Mouse (Mus musculus) NIH3T3 (cell line): ENCODE measurements around the gene Vmp1.

Experiments
- DNase-seq: peaks from one replicate; pipeline ENCODE4 v3.0.0-alpha.2; 2012; ENCODE audit warnings: low read depth

Vmp1 gene

GRCm38 (mm10) chr11:86599378-86600208 is 84.0 kb downstream of the Vmp1 start:
- no peak for DNase-seq

GRCm38 (mm10) chr11:86598572-86598971 is 85.1 kb downstream of the Vmp1 start:
- DNase-seq: peak; percentile 42

- DNase-seq: no peak
Measured at GRCm38 (mm10) chr11:86598154-86598553, 85.5 kb downstream of the Vmp1 start.

- no peak for DNase-seq
Measured at GRCm38 (mm10) chr11:86596976-86597375, 86.7 kb downstream of the Vmp1 start.

- DNase-seq: peak; percentile 52
Measured at GRCm38 (mm10) chr11:86596187-86596960, 87.3 kb downstream of the Vmp1 start.

GRCm38 (mm10) chr11:86595366-86595765 is 88.3 kb downstream of the Vmp1 start:
- no peak for DNase-seq

GRCm38 (mm10) chr11:86594188-86594876 is 89.3 kb downstream of the Vmp1 start:
- no peak for DNase-seq

GRCm38 (mm10) chr11:86593443-86593842 is 90.2 kb downstream of the Vmp1 start:
- DNase-seq: no peak

- DNase-seq: peak; percentile 77
Measured at GRCm38 (mm10) chr11:86592993-86593392, 90.6 kb downstream of the Vmp1 start.

GRCm38 (mm10) chr11:86591931-86592616 is 91.6 kb downstream of the Vmp1 start:
- DNase-seq: no peak

GRCm38 (mm10) chr11:86591301-86591845 is 92.3 kb downstream of the Vmp1 start:
- DNase-seq: no peak

GRCm38 (mm10) chr11:86590579-86590978 is 93.1 kb downstream of the Vmp1 start:
- DNase-seq: no peak

- DNase-seq: no peak
Measured at GRCm38 (mm10) chr11:86590066-86590465, 93.6 kb downstream of the Vmp1 start.

GRCm38 (mm10) chr11:86588583-86589298 is 94.9 kb downstream of the Vmp1 start:
- no peak for DNase-seq

- DNase-seq: peak; percentile 52
Measured at GRCm38 (mm10) chr11:86587830-86588229, 95.8 kb downstream of the Vmp1 start.

GRCm38 (mm10) chr11:86586868-86587792 is 96.5 kb downstream of the Vmp1 start:
- peak; percentile 92 for DNase-seq

- DNase-seq: peak; percentile 60
Measured at GRCm38 (mm10) chr11:86586177-86586867, 97.3 kb downstream of the Vmp1 start.

- DNase-seq: no peak
Measured at GRCm38 (mm10) chr11:86585598-86585984, 98.0 kb downstream of the Vmp1 start.

- DNase-seq: peak; percentile 44
Measured at GRCm38 (mm10) chr11:86584898-86585597, 98.6 kb downstream of the Vmp1 start.
